Mouse (Mus musculus): ENCODE measurements at regions not wholly inside any gene's neighbourhood (a gene's known extent, or its start where the extent isn't known, plus 50 kb on each side); places are given as distances from the start of the nearest gene placed in this dataset.

DNA sequence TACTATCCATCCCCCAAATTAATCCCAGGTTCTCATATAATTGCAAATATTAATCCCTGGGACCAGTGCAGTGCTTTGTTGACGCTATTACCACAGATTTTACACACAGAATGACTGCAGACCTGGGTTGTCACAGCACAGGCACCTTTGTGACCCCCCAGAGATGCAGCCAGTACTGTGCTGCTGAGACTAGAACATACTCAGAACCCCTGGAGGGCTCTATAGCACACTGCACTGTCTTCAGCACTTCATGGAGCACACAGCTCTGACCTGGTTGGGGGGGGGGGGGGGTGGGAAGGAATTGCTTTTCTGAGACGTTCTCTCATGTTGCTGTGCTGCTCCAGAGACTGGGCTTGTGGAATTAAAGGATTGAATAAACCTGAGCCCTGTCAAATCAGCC lies 154.9 kb upstream of the Gm34302 start:
- Histone ChIP-seq H3K9ac (ENCODE audit: low read length) (no peak overlapping the region), H3K27me3 (replicated peaks; ENCODE audit: control insufficient read depth, insufficient read depth, low read length) (no peaks in the 10 kb centered on the region), H3K27ac (ENCODE audit: low read depth, low read length) (no peak overlapping the region), H3K36me3 (ENCODE audit: control insufficient read depth, insufficient read depth, low read length) (no peaks in the 10 kb centered on the region), H3K4me2 (ENCODE audit: low read length) (no peak overlapping the region), H3K9me3 (replicated peaks; ENCODE audit: control insufficient read depth, low read length) (no peaks in the 10 kb centered on the region), H3K4me3 (ENCODE audit: low read depth, low read length) (no peak overlapping the region), H3K4me1 (ENCODE audit: control insufficient read depth, insufficient read depth, low read length) (no peaks in the 10 kb centered on the region)
- DNase-seq (ENCODE audit: low spot score) (no peak), ATAC-seq (no peak)
- 40% methylated on average over 2 of the region's 2 CpGs for WGBS

DNA sequence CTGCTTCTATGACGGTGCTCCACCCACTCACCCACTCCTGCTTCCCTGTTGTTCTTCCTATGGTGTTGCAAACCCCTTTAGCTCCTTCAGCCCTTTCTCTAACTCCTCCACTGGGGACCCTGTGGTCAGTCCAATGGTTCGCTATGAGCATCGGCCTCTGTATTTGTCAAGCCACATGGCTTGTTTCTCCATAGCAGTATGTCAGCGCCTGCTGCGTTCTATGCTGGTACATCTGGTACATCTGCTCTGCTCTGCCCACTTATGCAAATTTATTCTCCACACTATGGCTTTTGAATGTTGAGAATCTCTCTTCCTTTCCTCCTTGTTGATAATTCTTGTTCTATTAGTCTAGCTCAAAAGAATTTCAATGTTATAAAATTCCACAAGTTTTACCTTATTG lies 154.2 kb upstream of the Gm34302 start:
- H3K9me3 ChIP-seq (replicated peaks; ENCODE audit: control insufficient read depth, low read length), result no peaks in the 10 kb centered on the region
- no peaks in the 10 kb centered on the region for H3K36me3 ChIP-seq (ENCODE audit: control insufficient read depth, insufficient read depth, low read length)
- no peaks in the 10 kb centered on the region for H3K4me1 ChIP-seq (ENCODE audit: control insufficient read depth, insufficient read depth, low read length)
- H3K4me2 ChIP-seq (ENCODE audit: low read length), result no peak overlapping the region
- H3K4me3 ChIP-seq (ENCODE audit: low read depth, low read length), result no peak overlapping the region
- H3K9ac ChIP-seq (ENCODE audit: low read length), result no peak overlapping the region
- WGBS, result 73% methylated on average over 5 of the region's 5 CpGs
- H3K27ac ChIP-seq (ENCODE audit: low read depth, low read length), result no peak overlapping the region
- no peak for ATAC-seq
- no peak for DNase-seq (ENCODE audit: low spot score)
- H3K27me3 ChIP-seq (replicated peaks; ENCODE audit: control insufficient read depth, insufficient read depth, low read length), result no peaks in the 10 kb centered on the region

DNA sequence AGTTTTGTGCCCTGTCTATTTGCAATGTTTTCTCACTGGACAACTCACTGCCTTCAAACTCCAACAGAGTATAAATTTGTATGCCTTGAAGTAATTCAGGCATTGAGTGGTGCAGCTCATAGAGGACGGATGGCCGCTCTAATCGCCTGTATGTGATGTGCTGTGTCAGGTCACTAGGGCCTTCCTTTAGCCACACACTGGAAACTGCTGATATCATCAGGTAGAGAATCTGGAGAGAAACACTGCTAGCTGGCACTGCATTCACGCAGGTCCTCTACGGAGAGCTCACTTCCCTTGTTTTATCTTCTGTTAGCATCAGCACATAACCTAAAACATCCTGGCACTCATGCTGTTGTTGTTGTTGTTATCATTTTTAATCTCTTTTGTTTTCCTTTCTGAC lies 144.0 kb upstream of the Gm34302 start:
- DNase-seq (ENCODE audit: low spot score), result no peak
- Histone ChIP-seq H3K36me3 (ENCODE audit: control insufficient read depth, insufficient read depth, low read length) (no peaks in the 10 kb centered on the region), H3K9ac (ENCODE audit: low read length) (no peak overlapping the region), H3K4me3 (ENCODE audit: low read depth, low read length) (no peak overlapping the region), H3K27me3 (replicated peaks; ENCODE audit: control insufficient read depth, insufficient read depth, low read length) (no peaks in the 10 kb centered on the region), H3K4me1 (ENCODE audit: control insufficient read depth, insufficient read depth, low read length) (no peaks in the 10 kb centered on the region), H3K4me2 (ENCODE audit: low read length) (no peak overlapping the region), H3K27ac (ENCODE audit: low read depth, low read length) (no peak overlapping the region), H3K9me3 (replicated peaks; ENCODE audit: control insufficient read depth, low read length) (no peaks in the 10 kb centered on the region)
- 77% methylated on average over 5 of the region's 5 CpGs for WGBS
- no peak for ATAC-seq

DNA sequence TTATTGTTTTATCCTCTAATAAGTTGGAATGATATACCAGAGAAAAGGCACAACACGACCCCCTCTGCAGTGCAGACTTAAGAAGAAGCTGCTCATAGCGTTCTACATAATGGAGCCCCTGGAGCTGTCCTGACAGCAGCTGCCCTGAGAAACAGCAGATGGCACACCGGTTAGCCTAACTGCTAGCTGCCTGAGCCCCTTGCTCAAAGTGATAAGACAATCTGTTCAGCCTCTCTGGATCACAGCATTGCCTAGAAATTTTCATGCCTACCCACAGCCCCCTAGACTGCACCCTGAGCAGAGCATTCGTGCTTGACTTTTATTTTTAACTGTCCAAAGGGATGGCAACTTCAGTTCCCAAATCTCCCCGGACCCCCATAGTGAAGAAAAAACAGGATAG lies 132.4 kb upstream of the Gm34302 start:
- Histone ChIP-seq H3K27ac (ENCODE audit: low read depth, low read length) (peak overlapping the region; percentile 30; the same call in 1 of the 2 replicates), H3K4me2 (ENCODE audit: low read length) (no peak overlapping the region), H3K4me3 (ENCODE audit: low read depth, low read length) (no peak overlapping the region), H3K9ac (ENCODE audit: low read length) (no peak overlapping the region), H3K27me3 (replicated peaks; ENCODE audit: control insufficient read depth, insufficient read depth, low read length) (no peaks in the 10 kb centered on the region), H3K4me1 (ENCODE audit: control insufficient read depth, insufficient read depth, low read length) (peaks cover 3% of the 10 kb centered on the region; the same call in 1 of the 2 replicates), H3K9me3 (replicated peaks; ENCODE audit: control insufficient read depth, low read length) (no peaks in the 10 kb centered on the region), H3K36me3 (ENCODE audit: control insufficient read depth, insufficient read depth, low read length) (no peaks in the 10 kb centered on the region)
- ATAC-seq (peak; percentile 89), DNase-seq (ENCODE audit: low spot score) (peak; percentile 68)
- WGBS, result 31% methylated on average over 5 of the region's 5 CpGs

DNA sequence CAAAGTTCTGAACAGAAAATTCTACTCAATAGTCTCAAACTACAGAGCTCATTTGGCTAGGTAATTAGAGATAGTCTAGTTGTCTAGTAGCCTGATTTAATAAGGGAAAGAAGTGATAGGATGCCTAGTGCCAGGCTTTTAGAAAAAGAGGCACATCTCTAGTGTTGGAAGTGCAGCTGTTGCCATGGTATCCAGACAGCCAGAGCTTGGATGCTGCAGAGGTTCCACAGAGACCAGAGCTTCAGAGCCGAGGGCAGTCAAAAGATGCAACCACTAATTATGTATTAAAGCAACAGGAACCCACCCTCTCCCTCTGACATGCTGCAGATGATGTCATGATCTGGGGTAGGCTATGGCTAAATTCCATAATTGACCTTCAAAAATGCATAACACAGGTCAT lies 130.0 kb upstream of the Gm34302 start:
- Histone ChIP-seq H3K36me3 (ENCODE audit: control insufficient read depth, insufficient read depth, low read length) (no peaks in the 10 kb centered on the region), H3K27ac (ENCODE audit: low read depth, low read length) (no peak overlapping the region), H3K4me1 (ENCODE audit: control insufficient read depth, insufficient read depth, low read length) (peaks cover 6% of the 10 kb centered on the region; the same call in 1 of the 2 replicates), H3K4me3 (ENCODE audit: low read depth, low read length) (no peak overlapping the region), H3K4me2 (ENCODE audit: low read length) (no peak overlapping the region), H3K9me3 (replicated peaks; ENCODE audit: control insufficient read depth, low read length) (no peaks in the 10 kb centered on the region), H3K27me3 (replicated peaks; ENCODE audit: control insufficient read depth, insufficient read depth, low read length) (no peaks in the 10 kb centered on the region), H3K9ac (ENCODE audit: low read length) (no peak overlapping the region)
- 36% methylated on average over 1 of the region's 1 CpGs for WGBS
- peak; percentile 66; the same call in 1 of the 2 replicates for ATAC-seq
- peak; percentile 56 for DNase-seq (ENCODE audit: low spot score)

DNA sequence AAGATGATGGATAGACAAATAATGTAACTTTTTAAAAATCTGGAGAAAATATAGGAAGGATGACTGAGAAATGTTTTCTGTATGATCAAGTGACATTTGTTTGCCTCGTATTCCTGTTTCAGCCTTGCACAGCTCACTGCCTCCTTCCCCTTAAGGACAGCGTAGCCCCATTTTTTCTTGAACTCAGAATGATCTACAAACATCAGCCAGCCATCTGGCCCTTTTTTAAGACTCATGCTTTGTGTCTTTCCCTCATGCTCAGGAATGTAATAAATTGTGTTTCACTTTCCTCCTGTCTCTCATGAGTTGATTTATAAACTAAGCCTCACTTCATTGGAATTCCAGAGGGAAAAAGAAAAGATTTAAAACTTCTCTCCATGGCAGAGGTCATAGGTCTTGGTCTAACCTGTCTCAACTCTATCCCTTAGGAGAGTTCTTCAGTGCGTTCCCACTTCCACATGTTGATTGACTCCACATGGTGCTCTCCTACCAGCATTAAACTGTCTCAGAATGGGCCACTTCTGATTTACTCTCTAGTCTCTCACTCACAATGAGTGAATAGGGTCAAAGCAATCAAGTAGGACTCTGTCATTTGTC lies 129.2 kb upstream of the Gm34302 start:
- H3K4me2 ChIP-seq (ENCODE audit: low read length), result no peak overlapping the region
- H3K27me3 ChIP-seq (replicated peaks; ENCODE audit: control insufficient read depth, insufficient read depth, low read length), result no peaks in the 10 kb centered on the region
- peaks cover 6% of the 10 kb centered on the region; the same call in 1 of the 2 replicates for H3K4me1 ChIP-seq (ENCODE audit: control insufficient read depth, insufficient read depth, low read length)
- no peaks in the 10 kb centered on the region for H3K9me3 ChIP-seq (replicated peaks; ENCODE audit: control insufficient read depth, low read length)
- no peak overlapping the region for H3K4me3 ChIP-seq (ENCODE audit: low read depth, low read length)
- DNase-seq (ENCODE audit: low spot score), result no peak
- ATAC-seq, result no peak
- 92% methylated on average over 3 of the region's 3 CpGs for WGBS
- H3K9ac ChIP-seq (ENCODE audit: low read length), result no peak overlapping the region
- H3K36me3 ChIP-seq (ENCODE audit: control insufficient read depth, insufficient read depth, low read length), result no peaks in the 10 kb centered on the region
- no peak overlapping the region for H3K27ac ChIP-seq (ENCODE audit: low read depth, low read length)

DNA sequence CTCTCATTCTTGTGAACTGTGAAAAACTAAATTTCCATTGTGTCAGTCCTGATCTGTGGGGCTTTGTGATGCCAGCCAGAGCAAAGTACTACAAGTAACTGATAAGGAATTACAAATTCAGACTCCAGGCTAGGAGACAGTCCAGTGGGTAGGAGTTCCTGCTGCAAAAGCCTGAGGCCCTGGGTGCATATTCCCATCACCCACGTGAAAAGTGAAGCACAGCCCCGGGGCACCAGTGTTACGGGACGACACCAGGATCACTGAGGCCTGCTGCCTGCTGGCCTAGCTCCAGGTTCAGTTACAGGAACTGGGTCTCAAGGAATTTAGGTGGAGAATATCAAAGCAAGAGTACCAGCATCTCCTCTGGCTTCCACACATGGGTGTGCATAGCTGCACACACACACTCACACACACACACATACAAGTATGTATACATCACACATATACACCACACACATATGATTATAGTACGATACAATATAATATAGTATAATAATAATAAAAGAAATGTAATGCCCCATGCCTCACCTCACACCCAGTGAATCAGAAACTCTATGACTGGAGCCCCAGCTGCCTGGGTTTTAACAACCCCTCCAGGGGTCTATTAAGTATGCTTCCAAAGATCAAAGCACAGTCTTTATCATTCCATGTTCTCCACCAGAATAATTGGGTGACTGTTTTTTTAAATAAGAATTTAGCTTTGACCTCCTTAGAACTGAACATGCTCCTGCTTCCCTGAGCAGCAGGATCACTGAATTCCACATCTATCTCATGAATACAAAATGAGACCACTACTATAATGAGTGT lies 126.6 kb upstream of the Gm34302 start:
- H3K27ac ChIP-seq (ENCODE audit: low read depth, low read length), result no peak overlapping the region
- DNase-seq (ENCODE audit: low spot score), result peak; percentile 20
- ATAC-seq, result peak; percentile 40; the same call in 1 of the 2 replicates

DNA sequence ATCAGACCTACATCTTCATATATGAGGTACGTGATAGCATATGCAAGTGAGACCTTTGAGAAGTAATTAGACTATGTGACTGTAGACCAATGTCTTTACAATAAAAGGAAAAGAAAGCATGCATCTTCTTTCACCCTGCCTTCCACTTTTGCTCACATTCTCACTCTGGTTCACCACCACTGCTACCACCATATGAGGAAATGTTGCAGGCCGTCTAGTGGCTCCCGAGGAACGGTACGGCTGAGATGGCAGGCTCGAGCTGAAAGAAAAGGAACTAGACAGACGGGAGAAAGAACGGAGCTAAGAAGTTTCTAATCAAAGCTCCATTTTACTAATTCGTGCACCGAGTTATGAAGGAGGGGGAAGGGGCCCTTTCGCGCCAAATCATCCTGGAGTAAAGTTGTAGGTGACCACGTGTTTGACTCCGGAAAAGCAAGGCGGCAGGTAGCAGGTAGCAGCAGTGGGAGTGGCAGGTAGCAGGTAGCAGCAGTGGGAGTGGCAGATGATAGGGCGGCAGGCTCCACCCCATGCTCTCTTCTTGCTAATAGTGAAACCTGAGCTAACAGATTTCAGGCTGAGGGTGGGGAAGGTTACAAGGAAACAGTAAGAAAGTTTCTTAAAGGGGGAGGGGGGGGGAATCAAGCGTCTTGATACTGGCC lies 125.9 kb upstream of the Gm34302 start:
- DNase-seq (ENCODE audit: low spot score) (no peak), ATAC-seq (no peak)
- H3K27ac ChIP-seq (ENCODE audit: low read depth, low read length), result no peak overlapping the region
- H3K9ac ChIP-seq (ENCODE audit: low read length), result no peak overlapping the region
- no peaks in the 10 kb centered on the region for H3K9me3 ChIP-seq (replicated peaks; ENCODE audit: control insufficient read depth, low read length)
- no peaks in the 10 kb centered on the region for H3K27me3 ChIP-seq (replicated peaks; ENCODE audit: control insufficient read depth, insufficient read depth, low read length)
- no peak overlapping the region for H3K4me3 ChIP-seq (ENCODE audit: low read depth, low read length)
- 23% methylated on average over 17 of the region's 17 CpGs for WGBS
- no peak overlapping the region for H3K4me2 ChIP-seq (ENCODE audit: low read length)
- no peaks in the 10 kb centered on the region for H3K36me3 ChIP-seq (ENCODE audit: control insufficient read depth, insufficient read depth, low read length)
- peaks cover 3% of the 10 kb centered on the region; the same call in 1 of the 2 replicates for H3K4me1 ChIP-seq (ENCODE audit: control insufficient read depth, insufficient read depth, low read length)

More for the DNA sequence above, 126.6 kb upstream of the Gm34302 start:
- 33% methylated on average over 5 of the region's 5 CpGs for WGBS
- no peaks in the 10 kb centered on the region for H3K9me3 ChIP-seq (replicated peaks; ENCODE audit: control insufficient read depth, low read length)
- H3K4me1 ChIP-seq (ENCODE audit: control insufficient read depth, insufficient read depth, low read length), result peaks cover 3% of the 10 kb centered on the region; the same call in 1 of the 2 replicates
- no peak overlapping the region for H3K4me3 ChIP-seq (ENCODE audit: low read depth, low read length)
- no peaks in the 10 kb centered on the region for H3K36me3 ChIP-seq (ENCODE audit: control insufficient read depth, insufficient read depth, low read length)
- no peak overlapping the region for H3K4me2 ChIP-seq (ENCODE audit: low read length)
- H3K9ac ChIP-seq (ENCODE audit: low read length), result no peak overlapping the region
- H3K27me3 ChIP-seq (replicated peaks; ENCODE audit: control insufficient read depth, insufficient read depth, low read length), result no peaks in the 10 kb centered on the region
